Mouse (Mus musculus) liver, postnatal 0 days (tissue): ENCODE measurements at regions not wholly inside any gene's neighbourhood (a gene's known extent, or its start where the extent isn't known, plus 50 kb on each side); places are given as distances from the start of the nearest gene placed in this dataset.
A peak's percentile ranks its signal among the peaks of the same experiment; 100 is the strongest.
"Not testable (repeated sequence)": the region's sequence is repeated elsewhere in the genome, so short reads cannot be mapped to it uniquely, and the experiment has no call there.

Source experiments
- ATAC-seq: fragments of 200-750 bp; cut with Nextera tagmentation; 2 replicates; pipeline ENCODE4 v1.8.0; 2017; ENCODE audit warnings: mild to moderate bottlenecking, moderate library complexity
- DNase-seq: peaks from one replicate; pipeline ENCODE4 v3.0.0-alpha.2; 2016
- H3K27ac ChIP-seq: fragments of 300-500 bp; sonication (generic); 2 replicates; pipeline ENCODE4 v1.5.1; 2014; ENCODE audit warnings: antibody characterized with exemption, moderate library complexity, mild to moderate bottlenecking, low read depth
- H3K27me3 ChIP-seq: fragments of 300-500 bp; sonication (generic); 2 replicates; pipeline ENCODE4 v1.6.1; 2014; ENCODE audit warnings: low read length, control low read depth, mixed read lengths; ENCODE audit not compliant: insufficient read depth
- H3K36me3 ChIP-seq: fragments of 300-500 bp; sonication (generic); replicated peaks from 2 replicates; pipeline ENCODE4 v1.6.1; 2014; ENCODE audit warnings: mild to moderate bottlenecking, control low read depth, low read length, moderate library complexity, mixed read lengths; ENCODE audit not compliant: insufficient read depth
- H3K4me1 ChIP-seq: fragments of 300-500 bp; sonication (generic); 2 replicates; pipeline ENCODE4 v1.6.1; 2014; ENCODE audit warnings: antibody characterized with exemption, mild to moderate bottlenecking, control low read depth; ENCODE audit not compliant: insufficient read depth
- H3K4me2 ChIP-seq: fragments of 300-500 bp; sonication (generic); 2 replicates; pipeline ENCODE4 v1.6.1; 2014; ENCODE audit warnings: low read depth, mild to moderate bottlenecking, low read length, moderate library complexity, mixed read lengths
- H3K4me3 ChIP-seq: fragments of 300-500 bp; sonication (generic); 2 replicates; pipeline ENCODE4 v1.5.1; 2014; ENCODE audit warnings: low read depth, low read length
- H3K9ac ChIP-seq: fragments of 300-500 bp; sonication (generic); replicated peaks from 2 replicates; pipeline ENCODE4 v1.6.1; 2014; ENCODE audit warnings: mild to moderate bottlenecking, moderate library complexity
- H3K9me3 ChIP-seq: fragments of 300-500 bp; sonication (generic); 2 replicates; pipeline ENCODE4 v1.6.1; 2016; ENCODE audit warnings: mild to moderate bottlenecking, control low read depth, low read length, mixed read lengths
- CTCF ChIP-seq: sonication (generic); IDR thresholded peaks from 2 replicates; pipeline ENCODE4 v1.5.1; 2016; ENCODE audit warnings: antibody characterized with exemption, low read depth
- EP300 ChIP-seq: IDR thresholded peaks from 2 replicates; pipeline ENCODE4 v1.6.1; 2016; ENCODE audit warnings: antibody characterized with exemption, low read depth, mild to moderate bottlenecking
- WGBS: fragments of 180-500 bp; shearing (Covaris S2); extraction: QIAGEN DNeasy Blood & Tissue Kit; methylation state at CpG from one replicate; pipeline ENCODE4 v1.1.7; 2014; ENCODE audit not compliant: insufficient replicate concordance; 5-methylcytosine and 5-hydroxymethylcytosine counted together

DNA sequence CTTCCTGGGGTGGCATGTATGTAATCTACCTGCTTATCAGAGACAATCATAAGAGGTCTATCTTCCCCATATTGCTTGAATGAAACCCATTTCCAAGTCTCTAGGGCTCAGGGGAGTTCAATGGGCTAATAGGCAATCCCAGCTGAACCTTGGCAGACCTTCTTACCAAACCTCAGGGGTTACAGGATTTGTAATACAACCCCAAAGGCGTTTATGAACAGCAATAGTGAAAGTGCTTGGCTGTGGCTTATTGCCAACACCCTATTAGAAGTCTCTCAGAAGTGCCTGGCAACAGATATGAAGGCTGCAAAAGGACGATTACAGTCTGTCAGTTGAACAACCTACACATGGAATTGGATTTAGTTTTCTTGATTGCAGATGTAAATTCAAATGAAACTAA lies 534.0 kb upstream of the Pou3f2 start:
- Histone ChIP-seq H3K27ac (no peak overlapping the region), H3K4me2 (no peak overlapping the region), H3K4me1 (no peaks in the 10 kb centered on the region), H3K9me3 (no peaks in the 10 kb centered on the region), H3K4me3 (no peak overlapping the region), H3K36me3 (no peaks in the 10 kb centered on the region), H3K27me3 (no peaks in the 10 kb centered on the region), H3K9ac (no peak overlapping the region)
- 50% methylated on average over 2 of the region's 2 CpGs for WGBS
- ATAC-seq (no peak), DNase-seq (no peak)
- TF ChIP-seq EP300 (no peak), CTCF (no peak)

DNA sequence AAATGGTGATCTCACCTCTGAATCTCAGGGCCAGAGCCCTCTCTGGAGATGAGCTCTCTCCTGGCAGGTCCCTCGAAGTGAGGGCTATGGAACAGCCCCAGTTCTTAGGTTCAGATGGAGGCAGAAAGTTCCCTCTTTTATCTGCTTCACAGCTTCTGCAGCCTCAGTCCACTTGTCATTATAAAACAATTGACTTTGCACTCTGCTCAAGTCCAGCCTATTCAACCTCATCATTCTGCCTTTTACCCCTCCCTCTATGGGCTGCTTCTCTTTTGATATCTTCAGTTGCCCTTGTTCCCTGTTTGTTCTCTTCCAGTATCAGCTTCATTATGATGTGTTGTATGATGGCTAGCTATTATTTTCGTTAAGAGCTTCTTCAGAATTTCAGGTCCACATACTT lies 522.2 kb upstream of the Pou3f2 start:
- H3K9ac ChIP-seq, result no peak overlapping the region
- H3K27ac ChIP-seq, result no peak overlapping the region
- TF ChIP-seq CTCF (no peak), EP300 (no peak)
- no peaks in the 10 kb centered on the region for H3K4me1 ChIP-seq
- 34% methylated on average over 2 of the region's 2 CpGs for WGBS
- no peak for DNase-seq
- no peaks in the 10 kb centered on the region for H3K36me3 ChIP-seq
- H3K9me3 ChIP-seq, result no peaks in the 10 kb centered on the region
- no peaks in the 10 kb centered on the region for H3K27me3 ChIP-seq
- no peak overlapping the region for H3K4me3 ChIP-seq
- ATAC-seq, result no peak
- H3K4me2 ChIP-seq, result no peak overlapping the region

DNA sequence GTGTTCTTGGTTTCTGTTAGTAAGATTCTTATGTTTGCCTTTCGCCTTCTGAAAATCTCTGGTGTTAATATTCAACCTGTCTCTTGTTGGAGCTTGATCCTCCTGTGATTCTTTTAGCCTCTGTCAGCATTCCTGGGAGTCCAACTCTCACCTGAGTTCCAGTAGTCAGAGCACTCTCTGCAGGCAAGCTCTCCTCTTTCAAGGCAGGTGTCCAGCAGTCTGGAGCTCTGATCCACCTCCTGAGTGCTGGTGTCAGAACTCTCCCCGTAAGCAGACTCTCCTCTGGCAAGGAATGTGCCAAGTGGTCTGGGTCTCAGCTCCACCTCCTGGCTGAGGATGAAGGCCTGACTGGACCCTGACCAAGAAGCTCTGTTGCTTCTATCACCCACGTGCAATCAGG lies 521.0 kb upstream of the Pou3f2 start:
- not testable (repeated sequence) for H3K4me2 ChIP-seq, H3K9me3 ChIP-seq, H3K4me1 ChIP-seq, H3K27ac ChIP-seq, H3K27me3 ChIP-seq, ATAC-seq, DNase-seq, H3K4me3 ChIP-seq, H3K36me3 ChIP-seq, H3K9ac ChIP-seq
- WGBS, result 61% methylated on average over 3 of the region's 3 CpGs

DNA sequence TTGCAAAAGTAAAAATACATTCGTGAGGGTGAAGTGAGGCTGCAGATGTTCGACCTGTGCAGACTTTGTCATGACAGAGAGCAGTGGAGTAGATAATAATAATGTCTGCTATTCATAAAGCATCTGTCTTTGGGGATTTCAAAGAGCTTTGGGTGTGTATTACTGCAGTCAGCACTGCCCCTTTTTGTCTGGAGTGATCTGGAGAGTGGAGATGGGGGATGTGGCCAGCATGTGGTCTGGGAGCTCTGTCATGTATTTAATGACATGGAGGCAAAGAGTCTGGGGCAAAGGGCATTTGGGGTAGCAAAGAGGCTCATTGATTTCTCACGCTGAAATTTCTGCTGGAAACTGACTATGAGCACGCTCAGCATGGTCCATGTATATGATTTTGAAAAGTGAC lies 510.8 kb upstream of the Pou3f2 start:
- Histone ChIP-seq H3K27ac (no peak overlapping the region), H3K27me3 (no peaks in the 10 kb centered on the region), H3K36me3 (no peaks in the 10 kb centered on the region), H3K4me2 (no peak overlapping the region), H3K4me1 (no peaks in the 10 kb centered on the region), H3K9ac (no peak overlapping the region), H3K9me3 (no peaks in the 10 kb centered on the region), H3K4me3 (no peak overlapping the region)
- ATAC-seq (0 out of 2 replicates have a peak, but pooled peaks have one; percentile 35), DNase-seq (no peak)
- TF ChIP-seq EP300 (no peak), CTCF (no peak)
- WGBS, result 43% methylated on average over 4 of the region's 4 CpGs

GRCm38 (mm10) chr4:22997198-22997985 lies 509.2 kb upstream of the Pou3f2 start:
- Histone ChIP-seq H3K27me3 (no peaks in the 10 kb centered on the region), H3K9ac (no peak overlapping the region), H3K4me1 (no peaks in the 10 kb centered on the region), H3K4me2 (no peak overlapping the region), H3K4me3 (no peak overlapping the region), H3K27ac (no peak overlapping the region), H3K9me3 (no peaks in the 10 kb centered on the region), H3K36me3 (no peaks in the 10 kb centered on the region)
- TF ChIP-seq EP300 (no peak), CTCF (no peak)
- 52% methylated on average over 4 of the region's 4 CpGs for WGBS
- ATAC-seq (no peak), DNase-seq (no peak)

- H3K4me1 ChIP-seq, result no peaks in the 10 kb centered on the region
- H3K4me3 ChIP-seq, result no peak overlapping the region
- TF ChIP-seq EP300, result no peak
- TF ChIP-seq CTCF, result no peak
- H3K27me3 ChIP-seq, result no peaks in the 10 kb centered on the region
- H3K9me3 ChIP-seq, result no peaks in the 10 kb centered on the region
- no peaks in the 10 kb centered on the region for H3K36me3 ChIP-seq
- no peak overlapping the region for H3K4me2 ChIP-seq
- DNase-seq (no peak), ATAC-seq (no peak)
- 69% methylated on average over 4 of the region's 4 CpGs for WGBS
- H3K9ac ChIP-seq, result no peak overlapping the region
- H3K27ac ChIP-seq, result no peak overlapping the region
Measured at GRCm38 (mm10) chr4:22986763-22987468, 498.8 kb upstream of the Pou3f2 start.
